Mouse (Mus musculus) heart, adult 2 months (tissue): Measurements from ENCODE around the gene Kcnc3.

ENCODE experiments used
- CTCF ChIP-seq: fragments of 200-600 bp; IDR thresholded peaks from 2 replicates; pipeline ENCODE4 v1.8.1; 2022; ENCODE audit warnings: antibody characterized with exemption, mild to moderate bottlenecking, moderate library complexity
- POLR2A ChIP-seq: fragments of 200-500 bp; IDR thresholded peaks from 2 replicates; pipeline ENCODE4 v1.6.1; 2011; ENCODE audit warnings: mild to moderate bottlenecking, low read depth, low read length, control low read depth; ENCODE audit not compliant: insufficient read depth

DNA sequence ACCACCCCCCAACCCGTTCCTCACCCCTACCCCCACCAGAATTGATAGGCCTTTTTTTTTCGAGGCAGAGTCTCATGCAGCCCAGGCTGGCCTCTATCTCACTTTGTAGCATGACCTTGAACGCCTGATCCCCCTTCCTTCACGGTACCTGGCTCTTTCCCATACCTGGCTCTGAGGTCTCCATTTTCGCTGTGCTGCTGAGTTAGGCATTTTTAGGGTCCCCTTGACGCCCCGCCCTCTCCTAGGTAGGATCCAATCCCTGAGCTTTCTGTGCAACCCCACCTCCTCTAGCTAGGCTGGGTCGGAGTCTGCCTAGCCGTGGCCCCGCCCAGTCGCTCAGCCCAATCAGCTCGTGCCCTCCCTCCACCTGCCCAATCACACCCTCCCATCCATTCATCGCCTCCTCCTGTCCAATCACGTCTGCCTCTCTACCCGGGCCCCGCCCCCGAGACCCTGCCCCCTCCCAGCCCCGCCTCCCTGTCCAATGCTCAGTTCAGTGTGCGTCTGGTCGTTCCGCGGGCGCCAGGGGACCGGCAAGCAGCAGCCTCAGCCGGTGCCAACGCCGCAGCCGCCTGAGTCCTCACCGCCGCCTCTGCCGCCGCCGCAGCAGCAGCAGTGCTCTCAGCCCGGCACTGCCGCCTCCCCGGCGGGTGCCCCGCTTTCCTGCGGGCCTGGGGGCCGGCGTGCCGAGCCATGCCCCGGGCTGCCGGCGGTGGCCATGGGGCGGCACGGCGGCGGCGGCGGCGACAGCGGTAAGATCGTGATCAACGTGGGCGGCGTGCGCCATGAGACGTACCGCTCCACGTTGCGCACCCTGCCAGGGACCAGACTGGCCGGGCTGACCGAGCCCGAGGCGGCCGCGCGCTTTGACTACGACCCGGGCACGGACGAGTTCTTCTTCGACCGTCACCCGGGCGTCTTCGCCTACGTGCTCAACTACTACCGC, at the start of gene Kcnc3:
- TF ChIP-seq POLR2A (no peak), CTCF (no peak)
